Mouse (Mus musculus): ENCODE data around the gene Serpina3f.

Gene Serpina3f

DNA sequence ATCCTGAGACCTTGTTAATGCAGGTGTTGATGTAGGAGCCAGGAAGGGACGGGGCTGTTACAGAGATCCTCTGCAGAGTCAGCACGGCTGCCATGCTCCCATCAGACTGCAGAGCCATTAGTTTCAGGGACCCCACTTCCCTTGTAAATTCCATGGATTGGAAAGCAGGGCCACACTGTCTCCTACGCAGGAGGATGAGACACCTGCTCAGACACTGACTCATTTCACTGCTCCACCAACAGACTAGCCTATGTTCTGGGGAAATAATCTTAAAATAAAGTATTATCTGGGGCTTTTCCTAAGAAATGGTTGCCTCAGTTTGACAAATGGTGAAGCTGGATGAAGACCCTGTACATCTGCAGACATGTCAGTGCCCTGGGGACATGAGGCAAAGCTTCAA lies 33.9 kb downstream of the Serpina3f start:
- no peak for DNase-seq (ENCODE audit: low read depth)

DNA sequence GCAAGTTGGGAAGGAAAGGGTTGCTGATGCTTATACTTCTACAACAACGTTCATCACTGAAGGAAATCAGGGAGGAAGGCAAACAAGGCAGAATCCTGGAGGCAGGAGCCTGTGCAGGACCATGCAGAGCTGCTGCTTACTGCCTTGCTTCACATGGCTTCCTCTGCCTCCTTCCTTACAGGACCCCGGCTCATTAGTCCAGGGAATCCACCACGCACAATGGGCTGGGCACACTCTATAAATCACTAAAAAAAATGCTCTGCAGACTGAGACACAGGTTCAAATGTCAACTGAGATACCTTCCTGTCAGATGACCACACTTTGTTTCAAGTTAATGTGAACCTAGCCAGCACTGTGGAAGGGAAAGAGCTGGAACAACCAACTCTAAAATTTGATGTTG lies 46.7 kb downstream of the Serpina3f start:
- DNase-seq (ENCODE audit: low read depth), result no peak

- DNase-seq (ENCODE audit: low read depth), result peak; percentile 35
Measured at GRCm38 (mm10) chr12:104262863-104263262, 48.5 kb downstream of the Serpina3f start, which contains the start of gene Serpina3i. Gene Serpina3i (plus strand): TSS chr12:104263122.

DNA sequence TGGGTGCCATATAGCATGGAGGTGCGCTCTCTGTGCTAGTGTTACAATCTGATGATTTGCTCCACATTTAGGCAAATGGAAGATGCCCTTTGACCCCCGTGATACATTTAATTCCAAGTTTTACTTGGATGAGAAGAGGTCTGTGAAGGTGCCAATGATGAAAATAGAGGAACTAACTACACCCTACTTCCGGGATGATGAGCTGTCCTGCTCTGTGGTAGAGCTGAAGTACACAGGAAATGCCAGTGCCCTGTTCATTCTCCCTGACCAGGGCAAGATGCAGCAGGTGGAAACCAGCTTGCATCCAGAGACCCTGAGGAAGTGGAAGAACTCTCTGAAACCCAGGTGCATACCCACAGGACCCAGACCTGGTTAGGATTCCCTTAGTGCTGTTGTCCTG lies 52.0 kb downstream of the Serpina3f start:
- no peak for DNase-seq (ENCODE audit: low read depth)

All from NIH3T3 (cell line).